In genomic region chr13:53548396-53548795, GRCm38 (mm10) we compare ENCODE assay signal across 10 mouse cellular contexts.
DNase-seq lines count a peak whose midpoint lies in the region; ATAC-seq and TF ChIP-seq lines count a peak whose summit lies in the region.
"Had no signal": no experiment of that assay in that cellular context is flagged by ENCODE, and none has a peak within 500 bp of the region (broad histone marks: within the 10 kb centered on the region; RNA-seq: fewer than 3 reads in every experiment).

No protein-coding gene starts in this region.

- ATAC-seq in midbrain, postnatal 0 days (ENCODE audit: low FRiP score) = no peak
- no peak for ATAC-seq in midbrain, embryonic 16.5 days
- no peak for ATAC-seq in cerebellum, adult (ENCODE audit: insufficient number of reproducible peaks, low FRiP score, low TSS enrichment)
- ATAC-seq in hindbrain, embryonic 11.5 days (ENCODE audit: low FRiP score) = no peak

- TF ChIP-seq CTCF in midbrain, postnatal 0 days (IDR thresholded peaks at IDR 0.05) = no peak

- 52% methylated on average over 11 of the region's 11 CpGs for WGBS in midbrain, postnatal 0 days
- 53% methylated on average over 11 of the region's 11 CpGs for WGBS in midbrain, embryonic 16.5 days
- WGBS in hindbrain, embryonic 11.5 days = 68% methylated on average over 11 of the region's 11 CpGs

- no peaks in the 10 kb centered on the region for H3K4me1 ChIP-seq in midbrain, postnatal 0 days (ENCODE audit: insufficient read depth, low read length)
- no peaks in the 10 kb centered on the region for H3K4me1 ChIP-seq in midbrain, embryonic 16.5 days (ENCODE audit: control insufficient read depth, insufficient read depth, low read length)
- H3K4me1 ChIP-seq in hindbrain, embryonic 11.5 days (replicated peaks; ENCODE audit: control insufficient read depth, insufficient read depth, low read length) = no peaks in the 10 kb centered on the region
- H3K4me1 ChIP-seq: hindbrain, embryonic 13.5 days had no signal

- no peaks in the 10 kb centered on the region for H3K9me3 ChIP-seq in midbrain, postnatal 0 days (ENCODE audit: low read length)
- no peaks in the 10 kb centered on the region; the same call in 1 of the 2 replicates for H3K9me3 ChIP-seq in midbrain, embryonic 16.5 days (replicated peaks; ENCODE audit: control insufficient read depth, low read length, poor library complexity, severe bottlenecking)
- no peaks in the 10 kb centered on the region for H3K9me3 ChIP-seq in hindbrain, embryonic 11.5 days (ENCODE audit: control insufficient read depth, low read length)
- H3K9me3 ChIP-seq: hindbrain, embryonic 13.5 days had no signal

- no peak overlapping the region for H3K27ac ChIP-seq in midbrain, postnatal 0 days (ENCODE audit: low read depth, low read length)
- no peak overlapping the region for H3K27ac ChIP-seq in midbrain, embryonic 16.5 days (ENCODE audit: low read length)
- H3K27ac ChIP-seq in hindbrain, embryonic 11.5 days (ENCODE audit: low read depth, low read length) = no peak overlapping the region
- H3K27ac ChIP-seq: hindbrain, embryonic 13.5 days had no signal

- peak; percentile 17 for DNase-seq in midbrain, postnatal 0 days (ENCODE audit: low spot score)
- DNase-seq in heart, postnatal 14 days = peak; percentile 9 to 33
- peak; percentile 50 to 64 for DNase-seq in kidney, postnatal 4 days
- DNase-seq in retina, postnatal 1 day = peak; percentile 43
- DNase-seq in hindbrain, embryonic 11.5 days (ENCODE audit: low spot score) = no peak
- DNase-seq: right cerebral cortex, postnatal 14 days had no signal

- no peak overlapping the region for H3K4me3 ChIP-seq in midbrain, postnatal 0 days (ENCODE audit: low read depth, low read length)
- no peak overlapping the region for H3K4me3 ChIP-seq in midbrain, embryonic 16.5 days (ENCODE audit: low read depth, low read length)
- H3K4me3 ChIP-seq in hindbrain, embryonic 11.5 days (ENCODE audit: low read depth, low read length) = no peak overlapping the region
- H3K4me3 ChIP-seq: hindbrain, embryonic 13.5 days; myocyte had no signal

- intact Hi-C loops in heart, postnatal 14 days (cut with DNase I) = no loop called here

- no peaks in the 10 kb centered on the region for H3K36me3 ChIP-seq in midbrain, postnatal 0 days (ENCODE audit: insufficient read depth, low read length)
- H3K36me3 ChIP-seq in midbrain, embryonic 16.5 days (ENCODE audit: control insufficient read depth, insufficient read depth, low read length) = no peaks in the 10 kb centered on the region
- H3K36me3 ChIP-seq in hindbrain, embryonic 11.5 days (ENCODE audit: control insufficient read depth, insufficient read depth, low read length) = no peaks in the 10 kb centered on the region
- H3K36me3 ChIP-seq: hindbrain, embryonic 13.5 days had no signal

- H3K27me3 ChIP-seq in midbrain, postnatal 0 days (ENCODE audit: insufficient read depth, low read length) = peaks cover 5% of the 10 kb centered on the region; the same call in 1 of the 2 replicates
- peaks cover 22% of the 10 kb centered on the region for H3K27me3 ChIP-seq in midbrain, embryonic 16.5 days (ENCODE audit: control insufficient read depth, insufficient read depth, low read depth, low read length)
- no peaks in the 10 kb centered on the region for H3K27me3 ChIP-seq in hindbrain, embryonic 11.5 days (ENCODE audit: control insufficient read depth, insufficient read depth, low read length)

- no peak overlapping the region for H3K4me2 ChIP-seq in midbrain, postnatal 0 days (ENCODE audit: low read depth, low read length, poor library complexity, severe bottlenecking)
- no peak overlapping the region for H3K4me2 ChIP-seq in midbrain, embryonic 16.5 days (ENCODE audit: low read length)
- H3K4me2 ChIP-seq in hindbrain, embryonic 11.5 days (replicated peaks; ENCODE audit: low read depth, low read length) = no peak overlapping the region
- H3K4me2 ChIP-seq: hindbrain, embryonic 13.5 days had no signal

- H3K9ac ChIP-seq in midbrain, postnatal 0 days (replicated peaks; ENCODE audit: low read length, poor library complexity, severe bottlenecking) = no peak overlapping the region
- no peak overlapping the region for H3K9ac ChIP-seq in midbrain, embryonic 16.5 days (ENCODE audit: low read depth, low read length)
- H3K9ac ChIP-seq in hindbrain, embryonic 11.5 days (ENCODE audit: low read depth, low read length) = no peak overlapping the region
- H3K9ac ChIP-seq: hindbrain, embryonic 13.5 days had no signal
